Mouse (Mus musculus): Measurements from ENCODE around the gene Parvb.

DNA sequence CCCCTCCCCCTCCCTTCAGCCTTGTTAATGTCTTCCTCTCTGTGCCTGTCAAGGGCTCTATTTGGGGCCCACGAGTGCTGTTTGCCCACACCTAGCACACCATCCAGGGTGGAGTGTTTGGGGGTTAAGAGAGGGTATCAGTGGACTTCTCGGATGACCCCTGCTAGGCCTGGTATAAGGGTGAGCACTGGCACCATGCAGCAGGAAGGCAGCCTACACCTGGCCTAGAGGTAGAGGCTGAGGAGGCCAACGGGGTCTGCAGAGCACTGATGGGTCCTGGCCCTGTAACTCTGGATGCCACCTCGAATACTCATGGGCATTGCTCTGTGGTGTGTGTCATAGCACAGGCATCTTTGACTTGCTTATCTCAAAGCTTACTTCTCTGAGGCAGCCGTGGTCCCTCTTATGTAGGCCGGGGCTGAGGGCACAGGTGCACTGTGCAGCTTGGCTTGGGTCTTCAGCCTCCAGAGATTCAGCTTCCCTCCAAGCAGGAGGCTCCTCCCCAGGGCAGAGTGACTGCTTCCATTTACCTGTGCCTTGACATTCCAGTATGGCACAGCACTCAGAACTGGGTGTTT, 18.6 kb upstream of the Parvb start:
- TF ChIP-seq CTCF (IDR thresholded peaks at IDR 0.05; ENCODE audit: control insufficient read depth, insufficient read depth, insufficient replicate concordance, low read depth, low read length) (no peak), POLR2A (IDR thresholded peaks at IDR 0.05; ENCODE audit: control insufficient read depth, low read depth, low read length) (no peak)

Measured in testis, adult 2 months (tissue).